21 mouse cellular contexts compared by ENCODE assay signal in genomic region chr19:26843896-26844295, GRCm38 (mm10). TPM values are rescaled to one million over a fixed set of nuclear protein-coding genes. Genes with fewer than 3 reads are reported as not detected.
DNase-seq lines count a peak whose midpoint lies in the region; ATAC-seq lines count a peak whose summit lies in the region.
"Had no signal": no experiment of that assay in that cellular context is flagged by ENCODE, and none has a peak within 500 bp of the region (broad histone marks: within the 10 kb centered on the region; RNA-seq: fewer than 3 reads in every experiment).

No protein-coding gene starts in this region.

- no peak overlapping the region for H3K4me2 ChIP-seq in kidney, embryonic 15.5 days
- no peak overlapping the region for H3K4me2 ChIP-seq in hindbrain, embryonic 11.5 days (replicated peaks; ENCODE audit: low read depth, low read length)
- H3K4me2 ChIP-seq in midbrain, embryonic 14.5 days (ENCODE audit: low read length) = no peak overlapping the region
- H3K4me2 ChIP-seq: lung, embryonic 14.5 days had no signal

- H3K27ac ChIP-seq in kidney, embryonic 15.5 days = peak overlapping the region; percentile 97
- H3K27ac ChIP-seq in hindbrain, embryonic 11.5 days (ENCODE audit: low read depth, low read length) = peak overlapping the region; percentile 95; the same call in 1 of the 2 replicates
- H3K27ac ChIP-seq in midbrain, embryonic 14.5 days (replicated peaks; ENCODE audit: low read depth, low read length) = peak overlapping the region; percentile 97

- no peak overlapping the region for H3K9ac ChIP-seq in kidney, embryonic 15.5 days
- no peak overlapping the region for H3K9ac ChIP-seq in hindbrain, embryonic 11.5 days (ENCODE audit: low read depth, low read length)
- no peak overlapping the region for H3K9ac ChIP-seq in midbrain, embryonic 14.5 days (replicated peaks; ENCODE audit: low read length)
- H3K9ac ChIP-seq: lung, embryonic 14.5 days had no signal

- no peak for ATAC-seq in kidney, embryonic 15.5 days (replicated peaks; ENCODE audit: low FRiP score)
- ATAC-seq in hindbrain, embryonic 11.5 days (ENCODE audit: low FRiP score) = no peak
- no peak for ATAC-seq in midbrain, embryonic 14.5 days (ENCODE audit: low FRiP score, low TSS enrichment)

- H3K36me3 ChIP-seq in kidney, embryonic 15.5 days = no peaks in the 10 kb centered on the region
- H3K36me3 ChIP-seq in hindbrain, embryonic 11.5 days (ENCODE audit: control insufficient read depth, insufficient read depth, low read length) = no peaks in the 10 kb centered on the region
- H3K36me3 ChIP-seq in midbrain, embryonic 14.5 days (ENCODE audit: control insufficient read depth, insufficient read depth, low read length) = no peaks in the 10 kb centered on the region

- H3K4me3 ChIP-seq in kidney, embryonic 15.5 days (replicated peaks) = no peak overlapping the region
- H3K4me3 ChIP-seq in hindbrain, embryonic 11.5 days (ENCODE audit: low read depth, low read length) = no peak overlapping the region
- H3K4me3 ChIP-seq in midbrain, embryonic 14.5 days (replicated peaks; ENCODE audit: low read depth, low read length) = no peak overlapping the region

- H3K4me1 ChIP-seq in kidney, embryonic 15.5 days = peaks cover 22% of the 10 kb centered on the region
- H3K4me1 ChIP-seq in hindbrain, embryonic 11.5 days (replicated peaks; ENCODE audit: control insufficient read depth, insufficient read depth, low read length) = no peaks in the 10 kb centered on the region
- H3K4me1 ChIP-seq in midbrain, embryonic 14.5 days (ENCODE audit: control insufficient read depth, insufficient read depth, low read length) = peaks cover 24% of the 10 kb centered on the region

- no peaks in the 10 kb centered on the region for H3K27me3 ChIP-seq in kidney, embryonic 15.5 days
- no peaks in the 10 kb centered on the region for H3K27me3 ChIP-seq in hindbrain, embryonic 11.5 days (ENCODE audit: control insufficient read depth, insufficient read depth, low read length)
- H3K27me3 ChIP-seq in midbrain, embryonic 14.5 days (ENCODE audit: control insufficient read depth, insufficient read depth, low read length) = no peaks in the 10 kb centered on the region

- no peak for DNase-seq in kidney, postnatal 4 days
- peak; percentile 34 for DNase-seq in fat pad, adult 2 months (ENCODE audit: extremely low read depth, low read depth, low spot score)
- no peak for DNase-seq in hindbrain, embryonic 11.5 days (ENCODE audit: low spot score)
- DNase-seq in midbrain, embryonic 14.5 days = no peak
- no peak for DNase-seq in right cerebral cortex, postnatal 36 days (ENCODE audit: low spot score in 2 of 2)
- DNase-seq in gastrocnemius, postnatal 4 days (ENCODE audit: low spot score in 2 of 2) = no peak
- no peak for DNase-seq in layer of hippocampus, adult 18-20 months (ENCODE audit: low spot score in 2 of 2)
- DNase-seq: cerebellum, adult 11-12 months; cerebellum, postnatal 36 days; heart, adult 18-20 months; lung, embryonic 14.5 days; right cerebral cortex, postnatal 25 days; thymus, adult 18-20 months had no signal

- H3K9me3 ChIP-seq in kidney, embryonic 15.5 days (replicated peaks) = no peaks in the 10 kb centered on the region
- no peaks in the 10 kb centered on the region for H3K9me3 ChIP-seq in hindbrain, embryonic 11.5 days (ENCODE audit: control insufficient read depth, low read length)
- no peaks in the 10 kb centered on the region for H3K9me3 ChIP-seq in midbrain, embryonic 14.5 days (ENCODE audit: control insufficient read depth, low read length)

- WGBS in kidney, embryonic 15.5 days = 92% methylated on average over 6 of the region's 6 CpGs
- 83% methylated on average over 6 of the region's 6 CpGs for WGBS in hindbrain, embryonic 11.5 days
- WGBS in midbrain, embryonic 14.5 days = 79% methylated on average over 6 of the region's 6 CpGs

RNA-seq across cellular contexts. Expression of gene Gm815, which starts 41.8 kb away (rescaled TPM):
- polyA plus RNA-seq in kidney, embryonic 15.5 days (2015; fragmentation: Nextera tagmentation; extraction: Ambion mirVana) = not detected in 2 replicates
- polyA plus RNA-seq in hindbrain, embryonic 11.5 days (2014; fragmentation: Nextera tagmentation; extraction: Ambion mirVana) = not detected in 2 replicates
- not detected in 2 replicates for polyA plus RNA-seq in midbrain, embryonic 14.5 days (2014; fragmentation: Nextera tagmentation; extraction: Ambion mirVana)
- total RNA-seq in gastrocnemius, postnatal 4 days (2021) = not detected
- not detected for total RNA-seq in layer of hippocampus, adult 18-20 months (2021)
- total RNA-seq: heart, adult 18-20 months; layer of hippocampus, postnatal 10 days; left cerebral cortex, postnatal 25 days; liver, adult 2 months; megakaryocyte, adult 5-6 weeks had no signal
- polyA plus RNA-seq: C2C12; heart, embryonic 16.5 days; intestine, embryonic 14.5 days; liver, adult 2 months had no signal
